Mouse (Mus musculus) embryonic facial prominence, embryonic 11.5 days (tissue): Measurements from ENCODE around the gene Lif. TPM values are rescaled to one million over a fixed set of nuclear protein-coding genes. Genes with fewer than 3 reads are reported as not detected.
A peak's percentile ranks its signal among the peaks of the same experiment; 100 is the strongest.

Experiments used
- ATAC-seq: fragments of 200-750 bp; cut with Nextera tagmentation; replicated peaks from 2 replicates; pipeline ENCODE4 v1.8.0; 2017; ENCODE audit warnings: low read depth; ENCODE audit not compliant: insufficient number of reproducible peaks, low FRiP score, low TSS enrichment
- DNase-seq: peaks from one replicate; pipeline ENCODE4 v3.0.0-alpha.2; 2015; ENCODE audit warnings: low spot score
- H3K27ac ChIP-seq: fragments of 300-500 bp; sonication (generic); replicated peaks from 2 replicates; pipeline ENCODE4 v1.5.1; 2014; ENCODE audit warnings: mild to moderate bottlenecking, low read depth, low read length, control low read depth
- H3K27me3 ChIP-seq: fragments of 300-500 bp; sonication (generic); 2 replicates; pipeline ENCODE4 v1.6.1; 2014; ENCODE audit warnings: mild to moderate bottlenecking, low read length, moderate library complexity, mixed read lengths; ENCODE audit not compliant: control insufficient read depth, insufficient read depth
- H3K36me3 ChIP-seq: fragments of 300-500 bp; sonication (generic); replicated peaks from 2 replicates; pipeline ENCODE4 v1.6.1; 2014; ENCODE audit warnings: low read depth, mild to moderate bottlenecking, low read length, moderate library complexity, mixed read lengths; ENCODE audit not compliant: control insufficient read depth, insufficient read depth
- H3K4me1 ChIP-seq: fragments of 300-500 bp; sonication (generic); 2 replicates; pipeline ENCODE4 v1.6.1; 2014; ENCODE audit warnings: low read length, mixed read lengths; ENCODE audit not compliant: control insufficient read depth, insufficient read depth
- H3K4me2 ChIP-seq: fragments of 300-500 bp; sonication (generic); 2 replicates; pipeline ENCODE4 v1.6.1; 2014; ENCODE audit warnings: low read depth, mild to moderate bottlenecking, control low read depth, low read length, moderate library complexity
- H3K4me3 ChIP-seq: fragments of 300-500 bp; sonication (generic); 2 replicates; pipeline ENCODE4 v1.5.1; 2014; ENCODE audit warnings: low read depth, low read length, control low read depth
- H3K9ac ChIP-seq: fragments of 300-500 bp; sonication (generic); replicated peaks from 2 replicates; pipeline ENCODE4 v1.6.1; 2014; ENCODE audit warnings: mild to moderate bottlenecking, control low read depth, low read length
- H3K9me3 ChIP-seq: fragments of 300-500 bp; sonication (generic); replicated peaks from 2 replicates; pipeline ENCODE4 v1.6.1; 2016; ENCODE audit warnings: mild to moderate bottlenecking, low read length, inconsistent platforms, mixed read lengths; ENCODE audit not compliant: control insufficient read depth
- WGBS: fragments of 180-500 bp; shearing (Covaris S2); extraction: QIAGEN DNeasy Blood & Tissue Kit; methylation state at CpG from one replicate; pipeline ENCODE4 v1.1.7; 2014; 5-methylcytosine and 5-hydroxymethylcytosine counted together
- polyA plus RNA-seq: library from polyadenylated mRNA; unstranded; fragments of >200 nt; fragmentation: Nextera tagmentation; extraction: Ambion mirVana; gene quantifications from 2 replicates; pipeline ENCODE4 v1.2.1, GENCODE M21; 2014

The Lif gene
- polyA plus RNA-seq, 1 experiment from 2014 or later: 0.07 TPM

DNA sequence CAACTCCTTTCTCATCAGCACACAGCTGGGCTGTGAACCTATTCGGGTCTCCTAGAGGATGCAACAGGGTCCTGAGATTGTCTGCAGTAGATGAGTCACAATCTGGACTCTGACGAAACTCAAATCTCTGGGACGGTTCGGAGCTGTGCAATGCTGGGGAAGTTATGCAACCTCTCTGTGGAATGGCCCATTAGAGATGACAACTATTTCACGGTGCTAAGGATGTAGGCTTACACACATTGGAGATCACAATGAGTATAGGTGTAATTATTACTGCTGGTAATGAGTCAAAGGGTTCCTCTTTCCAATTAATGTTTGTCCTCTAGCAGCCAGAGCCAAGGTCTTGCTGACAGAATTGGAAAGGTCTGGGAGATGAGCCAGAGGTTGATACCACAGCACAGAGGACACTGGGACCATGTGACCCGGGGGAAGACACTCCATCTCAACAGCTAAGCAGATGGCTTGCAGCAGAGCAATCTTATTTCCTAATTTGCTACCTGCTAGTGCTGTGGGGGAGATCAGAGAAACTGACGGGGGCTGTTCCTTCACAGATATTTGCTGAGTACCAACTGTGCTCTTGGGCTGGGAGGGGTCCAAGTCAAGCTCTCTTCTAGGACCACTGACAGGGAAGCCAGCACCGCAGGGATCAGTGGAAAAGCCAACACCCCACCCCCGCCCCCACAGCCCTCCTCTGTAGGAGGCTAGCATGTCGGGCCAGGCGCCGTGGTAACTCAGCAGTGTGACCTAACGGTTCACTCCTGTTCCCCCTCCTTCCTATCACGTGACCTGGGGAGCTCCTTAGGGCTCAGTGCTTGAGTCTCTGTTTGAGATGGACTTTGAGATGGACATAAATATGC, 37.4 kb downstream of the Lif start:
- WGBS: 46% methylated on average over 14 of the region's 14 CpGs
- Histone ChIP-seq H3K36me3 (no peaks in the 10 kb centered on the region), H3K9me3 (no peaks in the 10 kb centered on the region), H3K27me3 (no peaks in the 10 kb centered on the region), H3K4me2 (no peak overlapping the region), H3K27ac (no peak overlapping the region), H3K4me3 (no peak overlapping the region), H3K4me1 (no peaks in the 10 kb centered on the region), H3K9ac (no peak overlapping the region)
- DNase-seq (no peak), ATAC-seq (no peak)

- H3K4me3 ChIP-seq: no peak overlapping the region
- no peak overlapping the region for H3K27ac ChIP-seq
- H3K9ac ChIP-seq: no peak overlapping the region
- DNase-seq (no peak), ATAC-seq (no peak)
- 74% methylated on average over 10 of the region's 10 CpGs for WGBS
- no peaks in the 10 kb centered on the region for H3K9me3 ChIP-seq
- H3K36me3 ChIP-seq: no peaks in the 10 kb centered on the region
- no peaks in the 10 kb centered on the region for H3K4me1 ChIP-seq
- H3K4me2 ChIP-seq: no peak overlapping the region
- H3K27me3 ChIP-seq: no peaks in the 10 kb centered on the region
Measured at GRCm38 (mm10) chr11:4296610-4297275, 39.4 kb downstream of the Lif start.

DNA sequence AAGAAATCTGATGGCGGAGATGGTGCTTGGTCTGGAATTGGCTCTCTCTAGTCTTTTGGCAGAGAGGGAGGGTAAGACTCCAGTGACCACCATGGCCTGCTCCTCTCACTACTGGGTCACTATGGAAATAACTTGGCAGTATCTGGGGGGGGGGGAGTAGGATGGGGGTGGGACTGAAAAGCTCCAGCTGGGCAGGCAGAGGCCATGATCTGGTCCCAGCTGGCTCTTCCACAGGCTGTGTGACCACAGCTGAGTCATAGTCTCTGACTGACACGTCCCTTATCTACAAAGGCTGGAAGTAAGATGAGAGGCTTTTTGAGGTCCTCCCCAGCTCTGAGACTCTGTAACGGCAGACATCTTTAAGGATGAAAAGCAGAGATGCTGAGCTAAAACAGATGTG, 40.4 kb downstream of the Lif start:
- DNase-seq (no peak), ATAC-seq (no peak)
- Histone ChIP-seq H3K4me3 (no peak overlapping the region), H3K4me2 (no peak overlapping the region), H3K9ac (no peak overlapping the region), H3K4me1 (peaks cover 4% of the 10 kb centered on the region; the same call in 1 of the 2 replicates), H3K27me3 (no peaks in the 10 kb centered on the region), H3K9me3 (no peaks in the 10 kb centered on the region), H3K27ac (no peak overlapping the region), H3K36me3 (no peaks in the 10 kb centered on the region)
- 63% methylated on average over 3 of the region's 3 CpGs for WGBS

- no peak overlapping the region for H3K27ac ChIP-seq
Measured at GRCm38 (mm10) chr11:4298615-4299014, 41.3 kb downstream of the Lif start.

GRCm38 (mm10) chr11:4299191-4299590, 41.8 kb downstream of the Lif start:
- H3K4me3 ChIP-seq: no peak overlapping the region
- H3K9ac ChIP-seq: no peak overlapping the region
- H3K36me3 ChIP-seq: no peaks in the 10 kb centered on the region
- no peak overlapping the region for H3K4me2 ChIP-seq
- no peaks in the 10 kb centered on the region for H3K27me3 ChIP-seq
- H3K4me1 ChIP-seq: peaks cover 4% of the 10 kb centered on the region; the same call in 1 of the 2 replicates
- no peak overlapping the region for H3K27ac ChIP-seq
- WGBS: 38% methylated on average over 12 of the region's 12 CpGs
- ATAC-seq: no peak
- peak; percentile 53 for DNase-seq
- no peaks in the 10 kb centered on the region for H3K9me3 ChIP-seq

More at GRCm38 (mm10) chr11:4298615-4299014, 41.3 kb downstream of the Lif start:
- Histone ChIP-seq H3K36me3 (no peaks in the 10 kb centered on the region), H3K4me3 (no peak overlapping the region), H3K9ac (no peak overlapping the region), H3K9me3 (no peaks in the 10 kb centered on the region), H3K27me3 (no peaks in the 10 kb centered on the region), H3K4me1 (peaks cover 4% of the 10 kb centered on the region; the same call in 1 of the 2 replicates), H3K4me2 (no peak overlapping the region)
- no peak for ATAC-seq
- peak; percentile 8 for DNase-seq
- 34% methylated on average over 7 of the region's 7 CpGs for WGBS

- no peak for ATAC-seq
- H3K4me2 ChIP-seq: no peak overlapping the region
- no peak for DNase-seq
- H3K27me3 ChIP-seq: no peaks in the 10 kb centered on the region
- 68% methylated on average over 14 of the region's 14 CpGs for WGBS
- H3K4me3 ChIP-seq: no peak overlapping the region
- H3K36me3 ChIP-seq: no peaks in the 10 kb centered on the region
- H3K4me1 ChIP-seq: peaks cover 4% of the 10 kb centered on the region; the same call in 1 of the 2 replicates
- H3K27ac ChIP-seq: no peak overlapping the region
- H3K9me3 ChIP-seq: no peaks in the 10 kb centered on the region
- H3K9ac ChIP-seq: no peak overlapping the region
Measured at GRCm38 (mm10) chr11:4299735-4300474, 42.5 kb downstream of the Lif start.

- Histone ChIP-seq H3K4me1 (peaks cover 4% of the 10 kb centered on the region; the same call in 1 of the 2 replicates), H3K36me3 (no peaks in the 10 kb centered on the region), H3K27me3 (no peaks in the 10 kb centered on the region)
Measured at GRCm38 (mm10) chr11:4300683-4301082, 43.3 kb downstream of the Lif start.

More at GRCm38 (mm10) chr11:4300683-4301082, 43.3 kb downstream of the Lif start:
- H3K27ac ChIP-seq: no peak overlapping the region
- DNase-seq: no peak
- no peak for ATAC-seq
- H3K9ac ChIP-seq: no peak overlapping the region
- H3K9me3 ChIP-seq: no peaks in the 10 kb centered on the region
- WGBS: 77% methylated on average over 3 of the region's 3 CpGs
- no peak overlapping the region for H3K4me2 ChIP-seq
- H3K4me3 ChIP-seq: no peak overlapping the region
